Mouse (Mus musculus): ENCODE measurements around the gene Bhlhe40. TPM values are rescaled to one million over a fixed set of nuclear protein-coding genes. Genes with fewer than 3 reads are reported as not detected.

Bhlhe40 gene
- polyA plus RNA-seq, 1 experiment from 2014 or later, result 78.9 TPM

DNA sequence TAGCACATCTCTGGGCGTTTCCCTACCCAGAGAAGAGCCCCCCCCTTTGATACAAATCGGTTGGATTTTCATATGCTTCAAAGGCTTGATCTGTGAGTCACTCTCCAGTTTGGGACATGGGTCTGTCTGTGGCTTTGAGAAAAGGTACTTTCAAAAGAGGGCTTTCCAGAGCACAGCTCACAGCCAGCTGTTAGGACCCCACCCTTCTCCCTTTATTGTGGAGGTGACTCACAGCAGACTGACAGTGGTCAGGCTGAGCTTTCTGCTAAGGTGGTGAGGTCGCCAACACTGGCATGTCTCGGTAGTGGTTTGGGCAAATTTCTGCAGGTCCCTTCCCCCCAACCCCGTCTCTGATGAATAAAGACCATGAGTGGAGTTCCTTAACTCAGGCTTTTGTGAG lies 5.2 kb downstream of the Bhlhe40 start:
- Histone ChIP-seq H3K36me3 (ENCODE audit: control insufficient read depth, insufficient read depth) (peaks cover 26% of the 10 kb centered on the region), H3K4me3 (ENCODE audit: low read depth, low read length) (0 out of 2 replicates have a peak overlapping the region, but pooled peaks have one; percentile 69), H3K4me2 (replicated peaks; ENCODE audit: low read depth) (peak overlapping the region; percentile 82), H3K4me1 (replicated peaks; ENCODE audit: control insufficient read depth, insufficient read depth, low read length) (peaks cover 6% of the 10 kb centered on the region; the same call in 1 of the 2 replicates), H3K27me3 (replicated peaks; ENCODE audit: control insufficient read depth, insufficient read depth, low read length) (no peaks in the 10 kb centered on the region), H3K9ac (ENCODE audit: low read depth, low read length) (no peak overlapping the region), H3K9me3 (ENCODE audit: control insufficient read depth) (no peaks in the 10 kb centered on the region), H3K27ac (ENCODE audit: low read depth, low read length) (0 out of 2 replicates have a peak overlapping the region, but pooled peaks have one; percentile 41)
- no peak for ATAC-seq
- WGBS, result 46% methylated on average over 5 of the region's 5 CpGs
- no peak for TF ChIP-seq CTCF (IDR thresholded peaks at IDR 0.05; ENCODE audit: low read depth)

- WGBS, result 73% methylated on average over 12 of the region's 12 CpGs
- no peak for ATAC-seq
These were observed 6.4 kb downstream of the Bhlhe40 start for GRCm38 (mm10) chr6:108666648-108667488.

GRCm38 (mm10) chr6:108667599-108668021 lies 7.2 kb downstream of the Bhlhe40 start:
- no peaks in the 10 kb centered on the region for H3K27me3 ChIP-seq (replicated peaks; ENCODE audit: control insufficient read depth, insufficient read depth, low read length)
- peak overlapping the region; percentile 50 for H3K4me2 ChIP-seq (replicated peaks; ENCODE audit: low read depth)
- no peak overlapping the region for H3K4me3 ChIP-seq (ENCODE audit: low read depth, low read length)
- ATAC-seq, result peak; percentile 4
- peaks cover 26% of the 10 kb centered on the region for H3K36me3 ChIP-seq (ENCODE audit: control insufficient read depth, insufficient read depth)
- peak overlapping the region; percentile 80 for H3K27ac ChIP-seq (ENCODE audit: low read depth, low read length)
- H3K4me1 ChIP-seq (replicated peaks; ENCODE audit: control insufficient read depth, insufficient read depth, low read length), result peaks cover 6% of the 10 kb centered on the region; the same call in 1 of the 2 replicates
- 23% methylated on average over 6 of the region's 6 CpGs for WGBS
- peak overlapping the region; percentile 32; the same call in 1 of the 2 replicates for H3K9ac ChIP-seq (ENCODE audit: low read depth, low read length)
- TF ChIP-seq CTCF (IDR thresholded peaks at IDR 0.05; ENCODE audit: low read depth), result no peak
- no peaks in the 10 kb centered on the region for H3K9me3 ChIP-seq (ENCODE audit: control insufficient read depth)

More at GRCm38 (mm10) chr6:108666648-108667488, 6.4 kb downstream of the Bhlhe40 start:
- Histone ChIP-seq H3K4me2 (replicated peaks; ENCODE audit: low read depth) (0 out of 2 replicates have a peak overlapping the region, but pooled peaks have one; percentile 17), H3K27me3 (replicated peaks; ENCODE audit: control insufficient read depth, insufficient read depth, low read length) (no peaks in the 10 kb centered on the region), H3K36me3 (ENCODE audit: control insufficient read depth, insufficient read depth) (peaks cover 26% of the 10 kb centered on the region), H3K4me1 (replicated peaks; ENCODE audit: control insufficient read depth, insufficient read depth, low read length) (peaks cover 6% of the 10 kb centered on the region; the same call in 1 of the 2 replicates), H3K27ac (ENCODE audit: low read depth, low read length) (no peak overlapping the region), H3K4me3 (ENCODE audit: low read depth, low read length) (no peak overlapping the region), H3K9ac (ENCODE audit: low read depth, low read length) (no peak overlapping the region), H3K9me3 (ENCODE audit: control insufficient read depth) (no peaks in the 10 kb centered on the region)
- TF ChIP-seq CTCF (IDR thresholded peaks at IDR 0.05; ENCODE audit: low read depth), result no peak

GRCm38 (mm10) chr6:108668321-108668786 lies 7.9 kb downstream of the Bhlhe40 start:
- Histone ChIP-seq H3K9me3 (ENCODE audit: control insufficient read depth) (no peaks in the 10 kb centered on the region), H3K36me3 (ENCODE audit: control insufficient read depth, insufficient read depth) (peaks cover 26% of the 10 kb centered on the region), H3K4me1 (replicated peaks; ENCODE audit: control insufficient read depth, insufficient read depth, low read length) (peaks cover 6% of the 10 kb centered on the region; the same call in 1 of the 2 replicates), H3K9ac (ENCODE audit: low read depth, low read length) (peak overlapping the region; percentile 32), H3K27ac (ENCODE audit: low read depth, low read length) (peak overlapping the region; percentile 80), H3K4me3 (ENCODE audit: low read depth, low read length) (peak overlapping the region; percentile 0; the same call in 1 of the 2 replicates), H3K4me2 (replicated peaks; ENCODE audit: low read depth) (peak overlapping the region; percentile 50), H3K27me3 (replicated peaks; ENCODE audit: control insufficient read depth, insufficient read depth, low read length) (no peaks in the 10 kb centered on the region)
- ATAC-seq, result peak; percentile 93
- WGBS, result under 1% methylated on average over 30 of the region's 30 CpGs
- peak; percentile 16 for TF ChIP-seq CTCF (IDR thresholded peaks at IDR 0.05; ENCODE audit: low read depth)

GRCm38 (mm10) chr6:108670276-108670675 lies 9.8 kb downstream of the Bhlhe40 start:
- no peaks in the 10 kb centered on the region for H3K9me3 ChIP-seq (ENCODE audit: control insufficient read depth)
- no peaks in the 10 kb centered on the region for H3K27me3 ChIP-seq (replicated peaks; ENCODE audit: control insufficient read depth, insufficient read depth, low read length)
- no peak overlapping the region for H3K4me3 ChIP-seq (ENCODE audit: low read depth, low read length)
- H3K36me3 ChIP-seq (ENCODE audit: control insufficient read depth, insufficient read depth), result peaks cover 16% of the 10 kb centered on the region
- ATAC-seq, result no peak
- H3K27ac ChIP-seq (ENCODE audit: low read depth, low read length), result no peak overlapping the region
- H3K9ac ChIP-seq (ENCODE audit: low read depth, low read length), result no peak overlapping the region
- H3K4me2 ChIP-seq (replicated peaks; ENCODE audit: low read depth), result no peak overlapping the region
- WGBS, result 75% methylated on average over 3 of the region's 3 CpGs
- no peak for TF ChIP-seq CTCF (IDR thresholded peaks at IDR 0.05; ENCODE audit: low read depth)
- H3K4me1 ChIP-seq (replicated peaks; ENCODE audit: control insufficient read depth, insufficient read depth, low read length), result peaks cover 2% of the 10 kb centered on the region; the same call in 1 of the 2 replicates

GRCm38 (mm10) chr6:108670821-108671220 lies 10.4 kb downstream of the Bhlhe40 start:
- H3K4me3 ChIP-seq (ENCODE audit: low read depth, low read length), result no peak overlapping the region
- no peak for ATAC-seq
- TF ChIP-seq CTCF (IDR thresholded peaks at IDR 0.05; ENCODE audit: low read depth), result no peak
- H3K9me3 ChIP-seq (ENCODE audit: control insufficient read depth), result no peaks in the 10 kb centered on the region
- no peaks in the 10 kb centered on the region for H3K27me3 ChIP-seq (replicated peaks; ENCODE audit: control insufficient read depth, insufficient read depth, low read length)
- no peaks in the 10 kb centered on the region; the same call in 1 of the 2 replicates for H3K4me1 ChIP-seq (replicated peaks; ENCODE audit: control insufficient read depth, insufficient read depth, low read length)
- H3K27ac ChIP-seq (ENCODE audit: low read depth, low read length), result no peak overlapping the region
- no peak overlapping the region for H3K4me2 ChIP-seq (replicated peaks; ENCODE audit: low read depth)
- H3K9ac ChIP-seq (ENCODE audit: low read depth, low read length), result no peak overlapping the region
- 39% methylated on average over 3 of the region's 3 CpGs for WGBS
- peaks cover 10% of the 10 kb centered on the region for H3K36me3 ChIP-seq (ENCODE audit: control insufficient read depth, insufficient read depth)
